Mouse (Mus musculus) lung, embryonic 16.5 days (tissue): ENCODE measurements at regions not wholly inside any gene's neighbourhood (a gene's known extent, or its start where the extent isn't known, plus 50 kb on each side); places are given as distances from the start of the nearest gene placed in this dataset.

Source experiments
- ATAC-seq: fragments of 200-750 bp; cut with Nextera tagmentation; 2 replicates; pipeline ENCODE4 v1.8.0; 2017; ENCODE audit warnings: low read depth, mild to moderate bottlenecking, moderate library complexity
- H3K27ac ChIP-seq: fragments of 300-500 bp; sonication (generic); 2 replicates; pipeline ENCODE4 v1.5.1; 2014; ENCODE audit warnings: mild to moderate bottlenecking, control low read depth, low read length
- H3K27me3 ChIP-seq: fragments of 300-500 bp; sonication (generic); 2 replicates; pipeline ENCODE4 v1.6.1; 2014; ENCODE audit warnings: low read depth, low read length, mixed read lengths; ENCODE audit not compliant: control insufficient read depth, insufficient read depth
- H3K36me3 ChIP-seq: fragments of 300-500 bp; sonication (generic); 2 replicates; pipeline ENCODE4 v1.6.1; 2014; ENCODE audit warnings: low read length; ENCODE audit not compliant: control insufficient read depth, insufficient read depth
- H3K4me1 ChIP-seq: fragments of 300-500 bp; sonication (generic); replicated peaks from 2 replicates; pipeline ENCODE4 v1.6.1; 2014; ENCODE audit warnings: low read length, mixed read lengths; ENCODE audit not compliant: control insufficient read depth, insufficient read depth
- H3K4me2 ChIP-seq: fragments of 300-500 bp; sonication (generic); 2 replicates; pipeline ENCODE4 v1.6.1; 2014; ENCODE audit warnings: low read depth, low read length, control low read depth
- H3K4me3 ChIP-seq: fragments of 300-500 bp; sonication (generic); 2 replicates; pipeline ENCODE4 v1.5.1; 2014; ENCODE audit warnings: mild to moderate bottlenecking, low read length, control low read depth
- H3K9ac ChIP-seq: fragments of 300-500 bp; sonication (generic); 2 replicates; pipeline ENCODE4 v1.6.1; 2014; ENCODE audit warnings: low read length, control low read depth
- H3K9me3 ChIP-seq: fragments of 300-500 bp; sonication (generic); 2 replicates; pipeline ENCODE4 v1.6.1; 2016; ENCODE audit warnings: low read length; ENCODE audit not compliant: control insufficient read depth
- WGBS: fragments of 180-500 bp; shearing (Covaris S2); extraction: QIAGEN DNeasy Blood & Tissue Kit; methylation state at CpG from one replicate; pipeline ENCODE4 v1.1.7; 2014; 5-methylcytosine and 5-hydroxymethylcytosine counted together

- Histone ChIP-seq H3K36me3 (peaks cover 18% of the 10 kb centered on the region), H3K27ac (no peak overlapping the region; the same call in 1 of the 2 replicates), H3K9ac (no peak overlapping the region), H3K4me3 (no peak overlapping the region), H3K27me3 (no peaks in the 10 kb centered on the region), H3K4me2 (no peak overlapping the region), H3K9me3 (no peaks in the 10 kb centered on the region), H3K4me1 (peaks cover 69% of the 10 kb centered on the region)
- no peak for ATAC-seq
- WGBS: 71% methylated on average over 6 of the region's 6 CpGs
Measured at GRCm38 (mm10) chr15:85683271-85683670, 51.5 kb upstream of the Ppara start.

GRCm38 (mm10) chr15:85683716-85684115 is 51.1 kb upstream of the Ppara start:
- H3K4me2 ChIP-seq: no peak overlapping the region
- no peaks in the 10 kb centered on the region for H3K9me3 ChIP-seq
- WGBS: 93% methylated on average over 4 of the region's 4 CpGs
- peak overlapping the region; percentile 85; the same call in 1 of the 2 replicates for H3K27ac ChIP-seq
- H3K27me3 ChIP-seq: no peaks in the 10 kb centered on the region
- H3K4me1 ChIP-seq: peaks cover 67% of the 10 kb centered on the region
- no peak for ATAC-seq
- no peak overlapping the region for H3K4me3 ChIP-seq
- H3K36me3 ChIP-seq: peaks cover 21% of the 10 kb centered on the region
- no peak overlapping the region for H3K9ac ChIP-seq

- Histone ChIP-seq H3K27ac (peak overlapping the region; percentile 85), H3K9me3 (no peaks in the 10 kb centered on the region), H3K36me3 (peaks cover 23% of the 10 kb centered on the region), H3K9ac (no peak overlapping the region), H3K4me3 (no peak overlapping the region), H3K4me2 (no peak overlapping the region), H3K4me1 (peaks cover 63% of the 10 kb centered on the region), H3K27me3 (no peaks in the 10 kb centered on the region)
- no peak for ATAC-seq
- 78% methylated on average over 14 of the region's 14 CpGs for WGBS
Measured at GRCm38 (mm10) chr15:85684164-85684708, 50.5 kb upstream of the Ppara start.

- H3K36me3 ChIP-seq: peaks cover 27% of the 10 kb centered on the region
- H3K27ac ChIP-seq: peak overlapping the region; percentile 85
- no peaks in the 10 kb centered on the region for H3K9me3 ChIP-seq
- H3K27me3 ChIP-seq: no peaks in the 10 kb centered on the region
- peak; percentile 11; the same call in 1 of the 2 replicates for ATAC-seq
- no peak overlapping the region for H3K4me2 ChIP-seq
- 59% methylated on average over 5 of the region's 5 CpGs for WGBS
- no peak overlapping the region for H3K4me3 ChIP-seq
- no peak overlapping the region for H3K9ac ChIP-seq
- peaks cover 57% of the 10 kb centered on the region for H3K4me1 ChIP-seq
Measured at GRCm38 (mm10) chr15:85684875-85685274, 49.9 kb upstream of the Ppara start.
